Comparison of ENCODE assay signal across 9 mouse cellular contexts in genomic region chr10:82863106-82863680, GRCm38 (mm10). TPM values are rescaled to one million over a fixed set of nuclear protein-coding genes. Genes with fewer than 3 reads are reported as not detected.
A peak's percentile ranks its signal among the peaks of the same experiment; 100 is the strongest.
DNase-seq lines count a peak whose midpoint lies in the region; ATAC-seq lines count a peak whose summit lies in the region.
"Had no signal": no experiment of that assay in that cellular context is flagged by ENCODE, and none has a peak within 500 bp of the region (broad histone marks: within the 10 kb centered on the region; RNA-seq: fewer than 3 reads in every experiment).

No protein-coding gene starts in this region.

- H3K27ac ChIP-seq in liver, embryonic 13.5 days = no peak overlapping the region
- no peak overlapping the region for H3K27ac ChIP-seq in liver, embryonic 11.5 days (ENCODE audit: low read depth, low read length)

- 0 out of 2 replicates have a peak overlapping the region, but pooled peaks have one; percentile 20 for H3K9ac ChIP-seq in liver, embryonic 13.5 days
- no peak overlapping the region for H3K9ac ChIP-seq in liver, embryonic 11.5 days (ENCODE audit: low read depth, low read length)

- peaks cover 52% of the 10 kb centered on the region for H3K36me3 ChIP-seq in liver, embryonic 13.5 days
- H3K36me3 ChIP-seq in liver, embryonic 11.5 days (ENCODE audit: control insufficient read depth, insufficient read depth, low read length) = peaks cover 21% of the 10 kb centered on the region

- no peaks in the 10 kb centered on the region for H3K9me3 ChIP-seq in liver, embryonic 13.5 days (replicated peaks)
- no peaks in the 10 kb centered on the region for H3K9me3 ChIP-seq in liver, embryonic 11.5 days (ENCODE audit: control insufficient read depth, low read length)

- peaks cover 53% of the 10 kb centered on the region for H3K4me1 ChIP-seq in liver, embryonic 13.5 days (replicated peaks)
- peaks cover 21% of the 10 kb centered on the region for H3K4me1 ChIP-seq in liver, embryonic 11.5 days (replicated peaks; ENCODE audit: control insufficient read depth, insufficient read depth, low read length)

- DNase-seq in cerebellum, adult 9-11 months = peak; percentile 16
- no peak for DNase-seq in cerebellum, adult 8-10 months
- no peak for DNase-seq in liver, embryonic 13.5 days
- DNase-seq in liver, embryonic 11.5 days (ENCODE audit: low spot score) = no peak
- no peak for DNase-seq in left cerebral cortex, adult 9 months (ENCODE audit: low spot score in 2 of 2)
- DNase-seq in ovary, postnatal 10 days (ENCODE audit: low spot score) = no peak
- DNase-seq: kidney, adult 9 months had no signal

- no peaks in the 10 kb centered on the region for H3K27me3 ChIP-seq in liver, embryonic 13.5 days
- no peaks in the 10 kb centered on the region for H3K27me3 ChIP-seq in liver, embryonic 11.5 days (replicated peaks; ENCODE audit: control insufficient read depth, insufficient read depth, low read length)

- no peak for ATAC-seq in liver, embryonic 13.5 days (ENCODE audit: low read depth)
- ATAC-seq in liver, embryonic 11.5 days (replicated peaks; ENCODE audit: low FRiP score) = no peak
- ATAC-seq in common myeloid progenitor, adult 5-6 weeks (replicated peaks; ENCODE audit: low read depth, poor library complexity, severe bottlenecking) = peak; percentile 8
- peak; percentile 28 for ATAC-seq in megakaryocyte-erythroid progenitor cell, adult 5-6 weeks (replicated peaks; ENCODE audit: low FRiP score, low TSS enrichment, poor library complexity, severe bottlenecking)

- H3K4me2 ChIP-seq in liver, embryonic 13.5 days = no peak overlapping the region
- H3K4me2 ChIP-seq in liver, embryonic 11.5 days = no peak overlapping the region

- WGBS in liver, embryonic 13.5 days (ENCODE audit: insufficient replicate concordance) = 60% methylated on average over 5 of the region's 5 CpGs
- WGBS in liver, embryonic 11.5 days = 64% methylated on average over 5 of the region's 5 CpGs

- H3K4me3 ChIP-seq in liver, embryonic 13.5 days (replicated peaks) = no peak overlapping the region
- H3K4me3 ChIP-seq in liver, embryonic 11.5 days (ENCODE audit: low read depth, low read length) = no peak overlapping the region

RNA-seq across cellular contexts. Expression of gene Eid3, which starts 3.2 kb away (rescaled TPM):
- polyA plus RNA-seq in liver, embryonic 13.5 days (2015; fragmentation: Nextera tagmentation; extraction: Ambion mirVana) = 0.22 and 0.28 TPM in 2 replicates
- polyA plus RNA-seq in liver, embryonic 11.5 days (2014; fragmentation: Nextera tagmentation; extraction: Ambion mirVana) = 0.45 and 0.75 TPM in 2 replicates
- 3.3 and 3.6 TPM in 2 replicates for total RNA-seq in common myeloid progenitor, adult 5-6 weeks (2017)
- 3.6 and 7.4 TPM in 2 replicates for total RNA-seq in megakaryocyte-erythroid progenitor cell, adult 5-6 weeks (2014; fragmentation: Nextera tagmentation)
- total RNA-seq in megakaryocyte-erythroid progenitor cell, adult 5-6 weeks (2017) = 3.9 TPM in 1 of 2 replicates, not detected in the other

RNA-seq across cellular contexts. Expression of gene Txnrd1, which starts 29.4 kb away (rescaled TPM):
- 67.9 and 78.2 TPM in 2 replicates for polyA plus RNA-seq in liver, embryonic 13.5 days (2015; fragmentation: Nextera tagmentation; extraction: Ambion mirVana)
- 129 and 145 TPM in 2 replicates for polyA plus RNA-seq in liver, embryonic 11.5 days (2014; fragmentation: Nextera tagmentation; extraction: Ambion mirVana)
- total RNA-seq in common myeloid progenitor, adult 5-6 weeks (2017) = 114 and 119 TPM in 2 replicates
- total RNA-seq in megakaryocyte-erythroid progenitor cell, adult 5-6 weeks (2014; fragmentation: Nextera tagmentation) = 49.0 and 54.4 TPM in 2 replicates
- 88.2 and 94.7 TPM in 2 replicates for total RNA-seq in megakaryocyte-erythroid progenitor cell, adult 5-6 weeks (2017)

Comparison
In these comparisons a context has a peak if more than half of its experiments do, and no peak if none do; other contexts are left out.
1. ATAC-seq: peak in common myeloid progenitor, adult 5-6 weeks (single experiment) and megakaryocyte-erythroid progenitor cell, adult 5-6 weeks (single experiment); none in liver, embryonic 13.5 days (single experiment) and liver, embryonic 11.5 days (single experiment).